Mouse (Mus musculus): ENCODE data around the gene Gm49369. TPM values are rescaled to one million over a fixed set of nuclear protein-coding genes. Genes with fewer than 3 reads are reported as not detected.
A peak's percentile ranks its signal among the peaks of the same experiment; 100 is the strongest.

Gm49369 gene
- polyA plus RNA-seq, 1 experiment = not detected

- TF ChIP-seq POLR2A (IDR thresholded peaks at IDR 0.05; ENCODE audit: control insufficient read depth, low read depth, low read length) (peak; percentile 66), CTCF (IDR thresholded peaks at IDR 0.05; ENCODE audit: control insufficient read depth, insufficient read depth, insufficient replicate concordance, low read depth, low read length) (no peak)
- Histone ChIP-seq H3K27me3 (ENCODE audit: control insufficient read depth, insufficient read depth, low read length) (no peaks in the 10 kb centered on the region), H3K27ac (ENCODE audit: control insufficient read depth, insufficient read depth, low read depth, low read length) (peak within 1 kb of the TSS; percentile 53), H3K36me3 (ENCODE audit: control insufficient read depth, insufficient read depth, low read length) (no peaks in the 10 kb centered on the region), H3K4me3 (ENCODE audit: control insufficient read depth, low read depth, low read length) (peak within 1 kb of the TSS; percentile 86), H3K4me1 (ENCODE audit: control insufficient read depth, insufficient read depth, low read length) (0 out of 2 replicates have a peak, but pooled peaks cover 4% of the 10 kb centered on the region)
These were observed 5.1 kb upstream of the Gm49369 start, which contains the start of gene Ctsd for GRCm38 (mm10) chr7:142387419-142388148. TSS of gene Ctsd (minus strand) at chr7:142388038.

- H3K27me3 ChIP-seq (ENCODE audit: control insufficient read depth, insufficient read depth, low read length) = no peaks in the 10 kb centered on the region
- H3K4me3 ChIP-seq (ENCODE audit: control insufficient read depth, low read depth, low read length) = peak overlapping the region; percentile 86
- 0 out of 2 replicates have a peak, but pooled peaks cover 4% of the 10 kb centered on the region for H3K4me1 ChIP-seq (ENCODE audit: control insufficient read depth, insufficient read depth, low read length)
- TF ChIP-seq CTCF (IDR thresholded peaks at IDR 0.05; ENCODE audit: control insufficient read depth, insufficient read depth, insufficient replicate concordance, low read depth, low read length) (no peak), POLR2A (IDR thresholded peaks at IDR 0.05; ENCODE audit: control insufficient read depth, low read depth, low read length) (no peak)
- no peak overlapping the region for H3K27ac ChIP-seq (ENCODE audit: control insufficient read depth, insufficient read depth, low read depth, low read length)
- H3K36me3 ChIP-seq (ENCODE audit: control insufficient read depth, insufficient read depth, low read length) = no peaks in the 10 kb centered on the region
These were observed 4.2 kb upstream of the Gm49369 start for GRCm38 (mm10) chr7:142386621-142387201.

- no peaks in the 10 kb centered on the region for H3K27me3 ChIP-seq (ENCODE audit: control insufficient read depth, insufficient read depth, low read length)
- no peaks in the 10 kb centered on the region for H3K36me3 ChIP-seq (ENCODE audit: control insufficient read depth, insufficient read depth, low read length)
- H3K4me1 ChIP-seq (ENCODE audit: control insufficient read depth, insufficient read depth, low read length) = 0 out of 2 replicates have a peak, but pooled peaks cover 4% of the 10 kb centered on the region
- H3K27ac ChIP-seq (ENCODE audit: control insufficient read depth, insufficient read depth, low read depth, low read length) = no peak overlapping the region
- no peak overlapping the region for H3K4me3 ChIP-seq (ENCODE audit: control insufficient read depth, low read depth, low read length)
- TF ChIP-seq POLR2A (IDR thresholded peaks at IDR 0.05; ENCODE audit: control insufficient read depth, low read depth, low read length) (no peak), CTCF (IDR thresholded peaks at IDR 0.05; ENCODE audit: control insufficient read depth, insufficient read depth, insufficient replicate concordance, low read depth, low read length) (no peak)
These were observed 3.4 kb upstream of the Gm49369 start for GRCm38 (mm10) chr7:142385742-142386403.

GRCm38 (mm10) chr7:142384306-142384705 is 1.8 kb upstream of the Gm49369 start:
- no peaks in the 10 kb centered on the region for H3K36me3 ChIP-seq (ENCODE audit: control insufficient read depth, insufficient read depth, low read length)
- no peaks in the 10 kb centered on the region for H3K27me3 ChIP-seq (ENCODE audit: control insufficient read depth, insufficient read depth, low read length)
- 0 out of 2 replicates have a peak, but pooled peaks cover 4% of the 10 kb centered on the region for H3K4me1 ChIP-seq (ENCODE audit: control insufficient read depth, insufficient read depth, low read length)
- no peak for TF ChIP-seq POLR2A (IDR thresholded peaks at IDR 0.05; ENCODE audit: control insufficient read depth, low read depth, low read length)
- no peak for TF ChIP-seq CTCF (IDR thresholded peaks at IDR 0.05; ENCODE audit: control insufficient read depth, insufficient read depth, insufficient replicate concordance, low read depth, low read length)
- H3K4me3 ChIP-seq (ENCODE audit: control insufficient read depth, low read depth, low read length) = no peak overlapping the region
- H3K27ac ChIP-seq (ENCODE audit: control insufficient read depth, insufficient read depth, low read depth, low read length) = no peak overlapping the region

GRCm38 (mm10) chr7:142381175-142381574 is 1.3 kb downstream of the Gm49369 start:
- Histone ChIP-seq H3K4me1 (ENCODE audit: control insufficient read depth, insufficient read depth, low read length) (no peaks in the 10 kb centered on the region), H3K36me3 (ENCODE audit: control insufficient read depth, insufficient read depth, low read length) (no peaks in the 10 kb centered on the region), H3K4me3 (ENCODE audit: control insufficient read depth, low read depth, low read length) (no peak overlapping the region), H3K27me3 (ENCODE audit: control insufficient read depth, insufficient read depth, low read length) (no peaks in the 10 kb centered on the region), H3K27ac (ENCODE audit: control insufficient read depth, insufficient read depth, low read depth, low read length) (no peak overlapping the region)
- TF ChIP-seq POLR2A (IDR thresholded peaks at IDR 0.05; ENCODE audit: control insufficient read depth, low read depth, low read length) (no peak), CTCF (IDR thresholded peaks at IDR 0.05; ENCODE audit: control insufficient read depth, insufficient read depth, insufficient replicate concordance, low read depth, low read length) (no peak)

GRCm38 (mm10) chr7:142379186-142379585 is 3.3 kb downstream of the Gm49369 start:
- H3K4me3 ChIP-seq (ENCODE audit: control insufficient read depth, low read depth, low read length) = no peak overlapping the region
- no peaks in the 10 kb centered on the region; the same call in 1 of the 2 replicates for H3K4me1 ChIP-seq (ENCODE audit: control insufficient read depth, insufficient read depth, low read length)
- no peaks in the 10 kb centered on the region for H3K36me3 ChIP-seq (ENCODE audit: control insufficient read depth, insufficient read depth, low read length)
- no peaks in the 10 kb centered on the region for H3K27me3 ChIP-seq (ENCODE audit: control insufficient read depth, insufficient read depth, low read length)
- no peak for TF ChIP-seq CTCF (IDR thresholded peaks at IDR 0.05; ENCODE audit: control insufficient read depth, insufficient read depth, insufficient replicate concordance, low read depth, low read length)
- H3K27ac ChIP-seq (ENCODE audit: control insufficient read depth, insufficient read depth, low read depth, low read length) = no peak overlapping the region

Data from testis, adult 2 months (tissue).